Mouse (Mus musculus): ENCODE results near the gene Gadd45gip1.
A peak's percentile ranks its signal among the peaks of the same experiment; 100 is the strongest.

Gene Gadd45gip1

DNA sequence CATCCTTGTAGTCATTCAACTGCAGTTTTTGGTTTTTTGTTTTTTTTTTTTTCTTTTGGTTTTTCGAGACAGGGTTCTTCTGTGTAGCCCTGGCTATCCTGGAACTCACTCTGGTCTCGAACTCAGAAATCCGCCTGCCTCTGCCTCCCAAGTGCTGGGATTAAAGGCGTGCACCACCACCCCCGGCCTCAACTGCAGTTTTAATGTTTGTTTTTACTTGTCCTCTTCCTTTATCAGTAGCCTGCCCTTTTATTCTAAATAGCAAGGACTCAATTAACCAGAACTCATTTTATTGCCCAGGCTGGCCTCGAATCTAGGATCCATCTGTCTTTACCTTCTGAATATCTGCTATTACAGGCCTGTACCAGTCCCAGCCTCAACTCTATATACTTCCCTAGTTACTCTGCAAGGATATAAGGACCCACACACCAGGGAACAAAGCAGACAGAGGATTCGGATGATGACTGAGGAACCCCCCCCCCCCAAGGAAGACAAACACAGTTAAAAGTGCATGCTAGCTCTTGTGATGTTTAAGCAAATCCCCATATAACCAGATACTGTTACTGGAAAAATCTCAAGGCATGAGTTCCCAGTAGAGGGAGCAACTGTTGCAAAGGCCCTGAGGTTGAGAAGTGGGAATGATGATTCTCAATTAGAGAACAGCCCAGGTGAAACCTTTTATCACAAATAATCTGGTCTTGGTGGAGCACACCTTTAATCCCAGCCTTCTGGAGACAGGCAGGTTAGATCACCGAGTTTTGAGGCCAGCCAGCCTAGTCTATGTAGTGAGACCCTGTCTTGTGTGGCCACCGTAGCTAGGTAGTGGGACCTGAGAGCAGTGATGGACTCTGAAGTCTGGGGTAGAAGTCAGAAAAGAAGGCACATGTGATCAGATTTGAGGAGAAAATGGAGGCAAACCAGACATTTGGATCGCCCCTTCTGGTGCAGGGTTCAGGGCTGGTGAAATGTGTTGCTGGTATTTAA lies 1.7 kb downstream of the Gadd45gip1 start:
- DNase-seq, result no peak

DNA sequence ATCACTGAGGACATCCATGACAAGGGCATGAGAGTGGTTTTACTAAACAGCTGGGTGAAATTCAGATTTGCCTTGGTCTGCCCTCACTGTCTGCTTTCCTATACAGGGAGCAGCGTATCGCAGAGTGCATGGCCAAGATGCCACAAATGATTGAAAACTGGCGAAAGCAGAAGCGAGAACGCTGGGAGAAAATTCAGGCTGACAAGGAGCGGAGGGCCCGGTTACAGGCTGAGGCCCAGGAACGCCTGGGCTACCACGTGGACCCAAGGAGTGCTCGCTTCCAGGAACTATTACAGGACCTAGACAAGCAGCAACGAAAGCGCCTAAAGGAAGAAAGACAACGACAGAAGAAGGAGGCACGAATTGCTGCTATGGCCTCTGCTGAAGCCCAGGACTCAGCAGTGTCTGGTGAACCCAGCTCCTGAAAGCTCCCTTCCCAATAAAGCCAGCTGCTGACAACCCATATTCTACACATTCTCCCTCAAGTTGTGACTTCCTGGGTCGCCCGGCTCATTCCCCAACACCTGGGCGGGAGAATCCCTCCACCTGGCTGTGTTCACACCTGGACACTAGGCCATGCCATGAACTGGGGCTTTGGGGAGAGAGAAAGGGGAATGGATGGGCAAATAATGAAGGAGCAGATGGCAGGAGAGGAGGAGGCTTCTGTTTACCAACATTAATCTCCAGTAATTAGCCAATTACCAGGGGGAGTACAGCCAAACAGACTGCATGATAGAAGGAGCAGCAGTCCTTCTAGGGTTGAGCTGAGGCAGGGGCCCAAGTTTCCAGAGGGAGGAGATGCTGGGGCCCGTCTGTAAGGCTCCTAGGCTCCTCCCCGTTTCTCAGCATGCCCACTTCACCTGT lies 2.9 kb downstream of the Gadd45gip1 start:
- DNase-seq, result no peak

DNA sequence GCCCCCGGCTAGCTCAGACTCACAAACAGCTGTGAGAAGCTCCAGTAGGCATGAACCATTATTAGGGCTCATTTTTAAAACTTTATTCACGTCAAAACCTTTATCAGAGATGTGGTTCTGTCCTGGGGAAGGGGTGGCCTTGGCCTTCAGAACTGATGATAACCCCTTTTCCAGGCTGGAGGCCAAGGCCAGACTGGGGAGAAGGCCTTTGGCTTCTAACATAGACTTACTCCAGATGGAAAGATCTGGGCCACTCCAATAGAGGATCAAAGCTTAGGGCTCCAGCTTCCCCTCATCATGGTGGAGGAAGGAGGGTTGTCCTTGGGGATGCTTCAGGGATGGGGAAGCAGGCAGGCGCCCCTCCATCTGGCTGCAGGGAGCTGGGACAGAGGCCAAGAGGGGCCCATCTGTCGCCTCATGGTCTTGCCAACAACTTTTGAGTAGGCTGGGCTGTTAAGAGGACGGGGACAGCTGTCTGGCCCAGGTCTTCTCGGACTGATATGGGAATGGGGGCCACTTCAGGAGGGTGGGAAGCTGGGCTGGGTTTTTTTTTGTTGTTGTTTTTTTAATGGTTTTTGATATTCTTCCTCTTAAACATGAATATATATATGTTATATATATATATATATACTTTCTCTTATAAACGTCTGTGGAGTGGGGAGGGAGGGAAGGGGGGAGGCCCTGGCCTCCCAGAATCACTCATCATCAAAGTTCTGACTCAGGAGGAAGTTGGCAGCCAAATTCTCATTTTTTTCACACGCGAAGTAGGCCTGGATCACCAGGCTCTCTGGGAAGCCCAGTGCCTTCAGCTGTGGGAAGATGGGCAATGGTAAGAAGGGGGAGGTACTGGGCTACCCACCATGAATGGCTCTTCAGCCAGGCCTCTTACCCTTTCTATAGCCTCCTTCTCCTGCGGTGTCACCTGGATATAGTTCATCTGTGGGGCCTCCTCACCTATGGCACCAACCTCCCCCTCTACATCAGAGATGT lies 3.8 kb downstream of the Gadd45gip1 start:
- peak; percentile 71 for DNase-seq

DNA sequence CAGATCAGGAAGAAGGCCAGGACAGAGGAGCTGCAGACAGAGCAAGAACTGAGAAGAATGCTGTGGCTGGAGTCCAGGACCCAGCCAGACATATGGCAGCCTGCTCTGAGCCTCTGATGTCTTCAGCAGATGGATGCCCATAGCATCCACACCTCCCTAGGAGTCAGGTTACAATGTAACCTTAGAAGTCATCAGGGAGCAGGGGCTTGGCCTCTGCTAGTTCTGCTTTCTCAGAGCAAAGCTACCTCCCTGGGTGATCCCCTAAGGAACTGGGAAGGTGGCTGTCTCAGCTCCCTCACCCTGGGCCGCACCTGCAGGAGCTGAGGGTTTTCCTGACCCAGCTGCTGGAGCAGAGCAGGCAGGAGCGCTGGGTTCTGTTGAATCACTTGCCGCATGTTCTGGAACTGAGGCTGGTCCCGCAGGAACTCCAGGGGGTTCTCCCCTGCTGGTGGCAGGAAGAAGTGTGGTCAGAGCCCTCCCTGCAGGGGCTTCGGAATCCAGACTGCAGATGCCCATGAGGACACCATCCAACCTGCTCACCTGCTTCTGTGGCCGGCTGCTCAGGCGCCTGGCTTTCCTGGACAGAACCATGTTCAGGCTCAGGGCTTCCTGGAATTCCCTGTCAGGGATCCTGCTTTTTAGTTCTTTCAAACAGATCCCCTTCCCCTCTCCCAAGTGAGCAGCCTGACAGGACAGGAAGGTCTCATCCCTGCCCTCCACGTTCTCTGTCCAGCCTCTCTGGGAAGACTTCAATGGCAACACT lies 6.0 kb downstream of the Gadd45gip1 start:
- no peak for DNase-seq

DNA sequence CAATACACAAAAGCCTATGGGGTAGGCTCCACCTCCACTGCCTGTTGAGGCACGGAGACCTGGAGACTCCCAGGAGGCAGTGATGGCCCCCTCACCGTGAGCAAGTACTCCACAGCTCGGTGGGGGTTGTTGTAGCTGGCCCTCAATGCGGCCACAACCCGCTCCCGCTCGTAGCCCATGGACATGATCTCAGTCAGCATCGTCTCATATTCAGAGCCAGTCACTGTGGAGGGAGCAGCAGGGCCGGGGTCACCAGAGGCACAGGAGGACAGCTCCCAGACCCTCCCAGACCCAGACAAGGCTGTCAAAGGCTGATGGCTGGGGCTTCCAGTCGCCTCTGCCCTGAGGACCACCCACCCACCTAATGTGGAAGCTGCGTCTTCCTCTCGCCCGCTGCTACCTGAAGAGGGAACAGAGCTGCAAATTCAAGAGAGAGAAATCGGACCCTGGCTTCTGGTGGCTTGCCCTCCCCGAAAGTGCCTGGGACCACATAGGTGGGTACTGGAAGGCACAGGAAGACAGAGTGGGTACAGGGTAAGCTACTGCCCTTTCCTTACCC lies 6.7 kb downstream of the Gadd45gip1 start:
- no peak for DNase-seq

DNA sequence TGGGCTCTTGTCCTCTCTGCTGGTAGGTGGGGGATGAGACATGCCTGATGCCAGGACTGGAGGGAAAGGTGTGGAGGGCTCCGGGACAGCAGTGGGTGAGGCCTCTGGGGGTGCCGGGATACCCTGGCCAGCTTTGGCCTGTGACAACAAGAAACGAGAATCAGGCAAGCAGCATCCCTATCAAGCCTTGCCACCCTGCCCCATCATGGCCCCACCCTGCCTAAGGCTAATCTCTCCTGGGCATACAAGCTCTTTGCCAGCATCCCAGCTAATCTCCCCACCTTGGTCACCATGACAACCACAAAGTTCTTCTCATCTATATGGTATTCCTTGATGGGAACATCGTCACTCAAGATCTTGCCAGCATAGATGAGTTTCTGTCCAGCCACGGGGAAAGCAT lies 7.2 kb downstream of the Gadd45gip1 start:
- DNase-seq, result no peak

DNA sequence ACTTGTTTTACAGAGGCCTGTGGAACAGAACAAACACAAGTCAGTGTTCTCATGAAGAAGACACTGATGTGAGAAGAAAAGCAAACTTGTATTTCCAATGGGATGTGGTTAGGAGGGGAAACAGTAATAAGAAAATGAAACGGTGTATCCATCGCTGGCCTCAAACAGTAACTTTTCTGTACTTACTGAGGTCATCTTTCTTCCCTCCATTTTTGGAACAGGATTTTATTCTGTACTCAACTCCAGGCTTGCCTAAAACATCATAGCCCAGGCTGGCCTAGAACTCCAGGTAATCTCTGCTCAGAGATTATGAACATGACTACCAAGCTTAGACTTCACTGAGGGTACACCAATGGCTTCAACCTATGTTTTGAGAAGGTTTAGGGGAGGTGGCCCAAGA lies 8.1 kb downstream of the Gadd45gip1 start:
- no peak for DNase-seq

DNA sequence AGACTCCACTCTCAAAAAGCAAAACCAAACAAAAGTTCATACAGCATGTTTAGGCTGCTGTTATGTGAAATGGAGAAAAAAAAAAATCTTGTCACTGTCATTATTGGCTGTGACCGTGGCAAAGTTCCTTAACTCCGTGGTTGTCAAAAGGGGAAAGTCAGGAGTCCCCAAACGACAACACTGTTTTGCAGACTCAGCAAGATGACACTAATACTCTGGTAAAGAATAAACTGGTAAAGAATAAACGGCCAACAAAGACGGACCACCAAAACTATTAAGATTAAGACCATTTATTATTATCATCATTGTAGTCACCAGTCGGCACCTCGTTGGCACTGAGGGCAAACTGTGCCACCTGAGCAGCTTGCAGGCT lies 8.5 kb downstream of the Gadd45gip1 start:
- DNase-seq, result no peak

DNA sequence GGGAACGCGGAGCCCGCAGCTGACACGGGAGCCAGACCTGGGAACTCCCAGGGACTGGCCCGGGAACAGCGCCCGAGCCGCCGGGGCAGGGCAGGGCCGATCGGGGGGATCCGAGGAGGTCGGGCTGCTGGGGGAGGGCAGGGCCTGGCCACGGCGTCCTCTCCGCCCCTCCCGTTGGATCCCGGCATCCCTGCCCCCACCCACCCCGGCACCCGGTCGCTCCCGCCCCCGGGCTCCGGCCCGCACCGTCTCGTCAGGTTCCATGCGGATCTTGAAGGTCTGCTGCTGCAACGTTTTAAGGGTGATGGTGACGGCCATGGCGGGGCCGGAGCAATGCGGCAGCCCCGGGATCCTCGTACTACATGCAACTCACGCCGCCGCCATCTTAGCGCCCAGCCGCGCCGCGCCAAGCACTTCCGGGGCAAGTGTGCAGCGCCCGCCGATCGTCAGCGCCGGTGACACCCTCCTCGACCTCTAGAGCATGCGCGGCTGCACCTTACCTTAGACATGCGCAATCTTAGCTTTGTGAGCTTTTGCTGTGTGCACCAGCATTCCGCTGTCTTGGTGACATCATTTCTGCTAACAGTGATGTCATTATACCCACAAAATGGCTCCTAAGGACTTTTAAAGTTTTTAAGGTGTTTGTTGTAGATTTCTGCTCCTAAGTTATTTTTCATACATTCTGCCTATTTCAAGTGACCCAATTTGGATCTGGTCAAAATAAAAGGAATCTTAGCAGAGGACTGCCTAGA lies 9.1 kb downstream of the Gadd45gip1 start, which contains the start of gene Rad23a:
Gene Rad23a (minus strand): TSS at position 418 of the 752 bp plus-strand sequence.
- DNase-seq, result peak; percentile 94

DNA sequence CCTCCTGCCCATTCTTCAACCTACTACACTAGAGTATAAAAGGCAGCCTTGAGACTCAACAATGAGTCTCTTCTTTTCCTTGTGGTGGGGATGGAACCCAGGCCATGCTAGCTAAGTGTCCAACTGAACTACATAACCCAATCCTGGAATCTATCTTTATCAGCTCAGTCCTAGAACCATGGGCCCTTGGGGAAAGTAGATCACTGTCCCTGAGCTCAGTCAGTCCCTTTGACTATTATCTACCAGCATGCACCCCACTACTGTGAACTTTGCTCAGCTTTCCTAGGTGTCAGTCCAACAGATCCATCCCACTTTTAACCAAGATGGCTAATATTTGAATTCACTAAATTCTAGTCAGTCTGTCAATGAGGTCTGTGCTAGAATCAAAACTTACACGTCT lies 10.2 kb downstream of the Gadd45gip1 start:
- no peak for DNase-seq

DNA sequence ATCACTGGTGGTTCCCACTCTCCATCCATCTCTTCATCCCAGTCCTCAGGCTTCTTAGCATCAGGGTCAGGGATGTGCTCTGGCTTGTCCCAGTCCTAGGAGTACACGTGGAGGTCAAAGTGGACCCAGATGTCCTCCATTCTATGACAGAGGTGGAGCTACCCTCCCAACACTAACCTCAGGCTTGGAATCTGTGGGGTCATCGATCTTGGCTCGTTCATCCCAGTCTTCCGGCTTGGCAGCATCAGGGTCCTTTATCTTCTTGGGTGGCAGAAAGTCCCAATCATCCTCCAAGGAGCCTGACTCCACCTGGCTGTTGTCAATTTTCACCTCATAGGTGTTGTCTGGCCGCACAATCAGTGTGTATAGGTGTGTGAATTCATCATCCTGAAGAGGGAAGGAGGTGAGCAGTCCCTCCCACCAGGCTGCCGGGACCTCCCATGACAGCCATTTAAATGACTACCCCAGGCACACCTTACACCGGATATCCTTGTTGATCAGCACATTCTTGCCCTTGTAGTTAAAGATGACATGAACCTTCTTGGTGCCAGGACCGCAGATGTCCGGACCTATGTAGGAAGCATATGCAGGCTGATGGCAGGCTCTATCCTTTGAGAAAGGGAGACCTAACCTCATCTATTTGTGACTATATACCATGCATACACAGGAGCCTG lies 13.2 kb downstream of the Gadd45gip1 start:
- no peak for DNase-seq

DNA sequence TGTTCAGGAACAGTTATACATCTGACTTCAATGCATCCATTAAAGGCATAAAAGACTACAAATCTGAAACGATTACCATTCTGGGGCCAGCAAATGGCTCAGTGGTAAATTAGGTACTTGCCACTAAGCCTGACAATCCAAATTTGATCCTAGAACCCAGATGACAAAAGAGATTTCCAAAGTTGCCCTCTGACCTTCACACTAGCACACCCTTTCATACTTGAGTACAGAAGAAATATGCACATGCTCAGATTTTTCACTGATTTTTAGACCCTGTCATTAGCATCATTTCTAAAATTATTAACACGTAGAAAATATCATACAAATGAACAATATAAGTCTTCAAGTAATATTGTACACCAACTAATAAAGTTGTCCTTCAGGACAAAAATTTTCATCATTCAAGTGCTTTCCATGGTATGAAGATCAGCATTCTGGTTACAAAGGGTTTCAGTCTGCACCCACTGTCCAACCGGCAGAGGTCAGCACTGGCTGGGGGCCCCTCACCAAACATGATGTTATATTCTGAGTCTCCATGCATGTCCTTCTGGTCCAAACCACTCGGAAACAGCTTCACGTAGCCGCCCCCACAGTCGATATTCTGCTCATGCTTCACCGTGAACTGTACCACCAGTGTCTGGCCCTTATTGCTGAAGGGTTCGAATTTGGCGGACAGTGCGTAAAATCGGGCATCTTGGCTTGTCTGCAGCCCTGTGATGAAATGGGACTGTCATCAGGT lies 14.2 kb downstream of the Gadd45gip1 start:
- DNase-seq, result peak; percentile 74

DNA sequence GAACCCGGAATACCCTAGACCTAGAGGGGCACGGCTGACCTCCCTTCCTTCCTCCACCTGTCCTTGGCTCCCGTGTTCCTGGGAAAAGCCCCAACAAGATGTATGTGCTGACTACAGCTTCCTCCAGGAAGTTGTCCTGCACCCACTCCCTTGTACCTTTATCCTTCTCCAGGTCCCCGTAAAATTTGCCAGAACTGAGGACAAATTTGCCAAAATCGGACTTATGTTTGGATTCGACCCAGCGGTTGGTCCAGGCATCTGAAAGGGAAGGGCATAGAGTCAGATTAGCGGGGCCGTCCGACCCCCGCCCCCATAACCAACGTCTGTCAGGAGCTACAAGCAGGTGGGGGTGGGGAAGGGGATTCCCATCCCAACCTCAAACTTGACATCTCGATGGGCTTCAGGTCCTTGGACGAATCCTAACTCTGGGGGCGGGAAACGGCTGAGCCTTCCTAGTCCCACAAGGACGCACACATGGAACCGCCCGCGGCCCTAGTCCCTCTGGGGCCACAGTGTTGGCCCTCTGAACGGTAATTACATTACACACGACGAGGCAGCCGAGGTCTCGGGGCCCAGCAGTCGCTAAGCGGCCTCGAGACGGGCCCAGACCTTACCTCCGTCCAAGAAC lies 14.9 kb downstream of the Gadd45gip1 start:
- DNase-seq, result no peak

DNA sequence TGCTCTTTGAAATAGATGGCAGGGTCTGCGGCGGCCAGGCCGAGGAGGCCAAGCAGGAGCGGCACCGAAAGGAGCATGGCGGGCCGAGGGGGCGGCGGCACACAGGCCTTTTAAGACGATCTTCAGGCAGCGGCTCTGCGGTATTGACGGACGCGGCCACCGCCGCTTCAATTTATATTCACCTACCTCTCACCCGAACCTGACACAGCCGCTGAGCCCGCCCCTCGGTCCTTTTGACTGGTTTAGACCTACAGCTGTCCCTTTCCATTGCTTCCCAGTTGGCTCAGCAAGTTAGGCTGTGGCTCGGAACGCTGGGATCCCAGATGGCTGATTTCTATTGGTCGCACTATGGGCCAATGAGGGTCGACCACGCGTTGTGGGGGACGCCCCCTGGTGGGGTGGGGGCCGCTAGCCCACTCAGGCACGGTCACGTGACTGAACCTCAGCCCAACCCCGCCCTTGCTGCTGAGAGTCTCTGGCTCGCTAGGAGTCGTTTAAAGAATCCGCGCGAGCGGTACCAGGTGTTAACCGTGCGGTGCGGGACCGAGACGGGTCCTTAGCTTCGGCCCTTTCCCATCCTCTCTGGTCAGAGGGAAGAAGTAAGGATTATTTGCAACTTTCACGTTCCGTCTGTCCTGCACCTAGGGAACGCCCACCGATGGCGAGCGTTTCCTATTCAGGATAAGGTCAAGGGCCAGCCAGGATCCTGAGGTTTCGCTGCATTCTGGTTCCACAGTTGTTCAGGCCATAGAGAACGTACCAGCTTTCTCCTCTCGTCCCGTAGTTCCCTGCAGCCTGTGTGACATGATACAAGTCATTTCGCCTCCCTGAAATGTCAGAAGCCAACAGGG lies 15.6 kb downstream of the Gadd45gip1 start, which contains the start of gene Calr:
Gene Calr (minus strand): TSS at position 213 of the 851 bp plus-strand sequence.
- peak; percentile 99 for DNase-seq

DNA sequence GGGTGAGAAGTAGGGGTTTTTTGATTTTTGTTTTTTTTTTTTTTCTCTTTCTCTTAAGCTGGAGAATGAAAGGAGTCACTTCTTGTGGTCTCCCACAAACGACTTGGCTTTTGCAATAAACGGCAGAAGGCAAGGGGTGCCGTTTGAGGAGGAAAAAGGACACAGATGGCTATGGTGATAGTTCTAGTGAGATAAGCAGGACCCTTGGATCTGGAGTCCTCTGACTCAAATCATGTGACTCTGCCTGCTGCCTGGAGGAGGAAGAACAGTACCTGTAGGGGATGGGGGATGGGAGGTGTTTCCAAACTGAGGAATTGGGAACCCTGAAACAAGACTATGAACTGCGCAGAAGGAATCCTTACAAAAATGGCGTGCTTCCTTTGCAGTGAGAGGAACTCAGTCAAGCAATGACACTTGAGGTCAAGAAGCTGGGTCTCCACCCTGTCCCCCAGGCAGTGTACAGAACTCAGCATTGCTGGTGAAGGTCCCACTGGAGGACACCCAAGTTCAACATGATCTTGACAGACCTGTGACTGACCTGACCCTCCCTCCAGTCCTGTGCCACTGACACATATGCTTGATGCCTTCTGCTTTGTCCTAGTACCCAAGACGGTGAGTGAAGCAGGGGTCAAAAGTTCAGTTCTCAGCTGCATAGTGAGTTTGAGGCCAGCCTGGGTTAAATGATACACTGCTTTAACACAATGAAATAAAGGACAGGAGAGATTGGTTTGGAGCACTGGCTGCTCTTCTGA lies 16.5 kb downstream of the Gadd45gip1 start:
- no peak for DNase-seq

DNA sequence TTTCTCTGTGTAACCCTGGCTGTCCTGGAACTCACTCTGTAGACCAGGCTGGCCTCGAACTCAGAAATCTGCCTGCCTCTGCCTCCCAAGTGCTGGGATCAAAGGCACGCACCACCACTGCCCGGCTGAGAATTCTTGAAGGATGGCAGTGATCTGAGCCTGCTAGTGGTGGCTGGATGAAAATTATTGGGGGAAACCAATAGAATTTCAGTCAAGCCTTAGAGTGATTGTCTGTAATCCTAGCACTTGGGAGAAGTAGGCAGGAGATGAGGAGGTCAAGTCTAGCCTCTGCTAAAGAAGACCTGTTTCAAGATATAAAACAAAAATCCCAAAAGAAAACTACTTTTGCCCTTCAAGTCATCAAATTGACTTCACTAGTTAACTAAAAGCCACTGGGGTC lies 25.1 kb downstream of the Gadd45gip1 start:
- no peak for DNase-seq

All from kidney, postnatal 10 days (tissue).